Mouse (Mus musculus) mature B cell (primary cell): Measurements from ENCODE around the gene Ece1.
"Not testable (repeated sequence)": the region's sequence is repeated elsewhere in the genome, so short reads cannot be mapped to it uniquely, and the experiment has no call there.

Experiments
- in situ Hi-C: fragments of 300-500 bp; cut with MboI; formaldehyde crosslinking; loops from 2 replicates; pipeline ENCODE4 v1.14.3; 2019

The Ece1 gene

DNA sequence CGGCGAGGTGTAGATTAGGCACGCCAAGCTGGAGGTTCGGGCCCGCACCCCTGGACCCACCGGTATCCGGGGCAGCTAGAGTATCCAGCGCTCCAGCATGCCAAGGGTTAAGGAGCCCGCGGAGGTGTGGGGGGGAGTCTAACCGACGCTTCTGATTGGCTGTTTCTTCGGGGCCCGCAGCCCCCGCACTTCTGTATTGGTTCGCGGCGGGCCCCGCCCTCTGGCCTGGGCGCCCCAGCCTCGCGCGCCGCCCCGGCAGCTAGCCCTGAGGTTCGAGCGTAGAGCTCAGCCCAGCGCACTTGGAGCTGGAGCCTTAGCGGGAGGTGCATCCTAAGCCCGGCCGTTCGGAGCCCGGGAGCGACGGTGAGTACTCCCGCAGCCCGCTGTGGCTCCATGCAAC, at the start of gene Ece1:
TSS of gene Ece1 (plus strand) at position 219 of the 400 bp plus-strand sequence.
- in situ Hi-C loops, result no loop called here

DNA sequence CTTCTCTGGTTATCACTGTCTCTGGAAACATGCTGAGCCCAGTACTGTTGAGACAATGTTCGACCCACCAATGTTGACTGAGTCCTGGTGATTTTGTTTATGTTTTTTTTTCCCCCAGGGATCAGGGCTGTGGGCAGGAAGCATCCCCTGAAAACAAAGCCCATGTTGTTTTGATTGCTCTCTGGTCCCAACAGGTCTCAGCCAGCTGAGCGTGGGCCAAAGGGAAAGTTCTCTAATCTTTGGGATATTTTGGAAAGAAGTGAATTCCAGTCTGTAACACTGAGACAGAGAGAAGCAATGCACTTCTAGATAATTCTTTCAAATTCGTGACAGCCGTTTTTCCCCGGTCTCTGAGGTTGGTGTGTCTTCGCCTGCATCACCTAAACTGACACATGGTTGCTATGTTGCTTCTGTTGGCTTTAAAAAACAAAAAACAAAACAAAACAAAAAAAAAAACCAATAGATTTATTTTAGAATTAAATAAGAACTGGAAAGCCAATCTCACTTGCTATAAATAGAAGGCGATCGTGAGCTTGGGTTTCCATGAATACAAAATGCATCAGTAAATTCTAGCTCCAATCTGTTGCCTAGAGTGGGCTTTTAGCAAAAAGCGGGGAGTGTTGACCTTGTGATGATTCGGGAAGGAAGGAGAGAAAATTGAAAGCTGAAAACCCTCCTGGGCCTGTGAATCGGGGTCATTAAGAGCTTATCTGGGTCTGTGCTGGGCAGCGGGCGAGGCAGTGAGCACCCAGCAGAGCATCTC, 48.9 kb upstream of the Ece1 start:
- in situ Hi-C loops, result no loop called here

DNA sequence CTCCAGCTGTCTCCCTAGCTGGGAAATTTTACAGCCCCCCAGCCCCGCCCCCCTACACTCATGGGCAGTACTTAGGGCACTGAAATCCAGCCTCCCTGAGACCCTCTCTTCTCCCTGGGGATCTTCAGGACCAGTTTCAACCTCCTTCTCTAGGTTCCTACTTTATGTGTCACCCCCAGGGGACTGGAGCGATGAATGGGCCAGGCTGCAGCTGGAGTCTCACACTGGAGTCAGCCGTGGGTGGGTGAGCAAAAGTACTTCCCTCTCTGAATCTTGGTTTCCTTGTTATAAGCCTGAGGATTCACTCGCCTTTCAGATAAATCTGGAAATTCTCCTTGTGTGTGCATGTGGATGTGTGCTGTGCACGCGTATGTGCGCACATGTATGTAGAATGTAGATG, 47.9 kb upstream of the Ece1 start:
- in situ Hi-C loops, result no loop called here

DNA sequence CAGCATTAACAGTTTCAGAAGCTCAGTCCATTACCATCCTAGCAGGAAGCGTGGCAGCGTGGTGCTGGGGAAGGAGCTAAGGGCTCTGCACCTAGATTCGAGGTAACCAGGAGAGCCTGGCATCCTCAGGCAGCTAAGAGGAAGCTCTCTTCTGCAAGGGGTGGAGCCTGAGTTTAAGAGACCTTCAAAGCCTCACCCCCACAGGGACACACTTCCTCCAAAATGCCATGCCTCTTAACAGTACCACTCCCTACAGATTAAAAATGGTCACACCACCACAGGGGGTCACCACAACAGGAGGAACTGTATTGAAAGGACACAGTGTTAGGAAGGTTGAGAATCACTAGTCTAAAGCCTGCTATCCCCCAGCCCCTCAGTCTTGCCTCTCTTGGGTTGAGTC, 46.6 kb upstream of the Ece1 start:
- in situ Hi-C loops, result no loop called here

DNA sequence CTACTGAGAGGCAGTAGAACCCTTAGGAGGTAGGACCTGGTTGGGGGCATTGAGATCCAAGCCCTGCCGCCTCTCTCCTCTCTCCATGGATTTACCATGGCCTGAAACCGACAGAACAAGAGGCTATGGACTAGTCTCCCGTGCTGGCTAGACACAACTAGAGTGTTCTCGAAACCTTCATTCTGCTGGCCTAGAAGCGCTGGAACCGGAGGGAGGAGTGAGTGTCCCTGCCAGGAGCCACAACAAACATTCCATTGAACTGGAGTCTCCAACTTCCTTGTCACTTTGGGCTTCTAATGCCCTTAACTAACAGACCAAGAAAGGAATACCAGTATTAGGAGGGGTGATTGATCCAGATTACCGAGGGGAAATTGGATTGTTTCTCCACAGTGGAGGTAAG, 45.8 kb upstream of the Ece1 start:
- in situ Hi-C loops, result no loop called here

DNA sequence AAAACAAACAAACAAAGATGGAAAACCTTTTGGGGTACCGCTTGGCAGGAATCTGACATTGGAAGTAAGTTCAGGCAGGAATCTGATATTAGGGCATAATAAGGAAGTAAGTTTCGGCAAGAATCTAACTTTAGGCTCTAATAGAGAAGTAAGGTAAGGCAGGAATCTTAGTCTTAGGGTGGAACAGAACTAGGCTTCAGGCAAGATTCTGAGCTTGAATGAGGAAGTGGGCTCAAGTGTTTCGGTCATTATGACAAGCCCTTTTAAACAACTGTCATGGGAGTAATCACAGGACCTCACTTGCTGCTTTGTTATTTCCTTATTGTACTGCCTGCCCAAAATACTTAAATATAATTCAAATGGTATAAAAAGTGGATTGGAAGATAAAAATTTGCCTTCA, 43.7 kb upstream of the Ece1 start:
- in situ Hi-C loops, result no loop called here

DNA sequence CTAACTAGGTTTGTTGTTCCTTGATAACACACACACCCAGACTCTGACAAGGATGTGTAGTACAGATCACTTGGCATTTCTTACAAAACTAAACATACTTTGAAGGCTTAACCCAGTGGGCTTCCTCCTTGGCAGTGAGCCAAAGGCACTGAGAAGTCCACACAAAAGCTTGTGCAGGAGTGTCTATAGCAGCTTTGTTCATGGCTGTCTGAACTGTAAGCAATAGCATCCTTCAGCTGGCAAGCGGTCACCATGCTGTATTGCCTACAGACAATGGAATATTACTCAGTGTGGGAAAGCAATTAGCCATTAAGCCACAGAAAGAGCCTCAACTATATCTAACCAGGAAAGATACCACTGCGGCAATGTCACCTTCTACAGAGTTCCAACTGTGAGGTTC, 42.5 kb upstream of the Ece1 start:
- in situ Hi-C loops, result no loop called here

DNA sequence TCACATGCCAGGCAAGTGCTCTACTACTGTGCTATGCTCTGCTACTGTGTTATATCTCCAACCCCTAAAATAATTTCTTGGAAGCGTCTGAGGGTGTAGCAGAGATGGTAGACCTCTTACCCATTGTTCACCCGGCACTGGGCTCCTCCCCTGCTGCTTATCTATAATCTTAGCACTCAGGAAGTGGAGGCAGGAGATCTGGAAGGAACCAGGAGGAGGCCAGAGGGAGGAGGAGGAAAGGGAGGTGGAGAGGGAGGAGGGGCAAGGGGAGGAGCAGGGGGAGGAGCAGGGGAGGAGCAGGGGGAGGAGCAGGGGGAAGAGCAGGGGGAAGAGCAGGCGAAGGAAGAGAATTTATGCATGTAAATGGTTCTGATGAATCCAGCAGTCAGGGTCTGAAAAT, 41.3 kb upstream of the Ece1 start:
- in situ Hi-C loops, result no loop called here

DNA sequence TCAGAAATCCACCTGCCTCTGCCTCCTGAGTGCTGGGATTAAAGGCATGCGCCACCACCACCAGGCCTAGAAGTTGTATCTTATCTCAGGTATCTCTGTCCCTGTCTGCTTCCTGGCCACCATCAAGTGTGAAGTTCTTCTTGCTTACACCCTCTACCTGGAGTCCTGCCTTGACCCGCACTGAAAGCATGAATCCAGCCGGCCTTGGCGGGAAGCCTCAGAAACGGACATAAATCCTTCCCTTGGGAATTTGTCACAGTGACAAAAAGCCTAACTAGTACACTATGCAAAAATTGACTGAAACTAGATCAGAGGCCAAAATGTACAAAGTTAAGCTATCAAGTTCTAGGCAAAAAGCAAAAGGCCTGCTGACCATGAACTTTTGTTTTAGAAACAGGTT, 39.5 kb upstream of the Ece1 start:
- in situ Hi-C loops, result no loop called here

DNA sequence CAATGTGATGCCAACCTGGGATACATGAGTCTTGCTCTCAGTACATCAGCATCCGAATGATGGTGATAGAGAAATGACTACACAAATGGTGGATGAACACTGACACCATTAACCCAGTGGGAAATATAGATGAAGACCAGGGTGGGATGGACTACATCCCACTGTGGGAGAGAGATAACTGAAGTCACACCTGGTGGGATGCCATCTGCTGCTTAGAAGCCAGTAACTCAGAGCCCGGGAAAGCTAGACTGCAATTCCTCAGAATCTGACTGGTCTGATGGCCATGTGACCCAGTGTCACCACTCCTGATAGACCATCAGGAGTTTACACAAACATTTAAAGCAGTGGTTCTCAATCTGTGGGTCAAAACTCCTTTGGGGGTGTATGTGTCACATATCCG, 38.5 kb upstream of the Ece1 start:
- in situ Hi-C loops, result no loop called here

DNA sequence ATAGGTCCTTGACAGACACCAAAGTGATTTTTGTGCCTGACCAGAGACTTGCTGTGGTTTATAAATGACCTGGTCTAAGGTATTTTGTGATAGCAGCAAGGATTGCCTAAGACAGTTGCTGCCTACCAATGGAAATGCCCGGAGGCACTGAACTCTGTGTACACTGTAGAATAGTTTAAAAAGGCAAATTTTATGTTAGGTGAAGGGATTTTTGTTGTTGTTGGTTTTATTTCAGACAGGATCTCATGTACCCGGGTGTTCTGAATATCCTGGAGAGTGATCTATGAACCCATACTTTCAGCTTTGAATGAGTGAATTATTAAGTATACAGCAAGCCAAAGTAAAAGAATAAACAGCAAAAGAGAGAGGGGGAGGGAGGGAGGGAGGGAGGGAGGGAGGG, 37.2 kb upstream of the Ece1 start:
- in situ Hi-C loops, result no loop called here

DNA sequence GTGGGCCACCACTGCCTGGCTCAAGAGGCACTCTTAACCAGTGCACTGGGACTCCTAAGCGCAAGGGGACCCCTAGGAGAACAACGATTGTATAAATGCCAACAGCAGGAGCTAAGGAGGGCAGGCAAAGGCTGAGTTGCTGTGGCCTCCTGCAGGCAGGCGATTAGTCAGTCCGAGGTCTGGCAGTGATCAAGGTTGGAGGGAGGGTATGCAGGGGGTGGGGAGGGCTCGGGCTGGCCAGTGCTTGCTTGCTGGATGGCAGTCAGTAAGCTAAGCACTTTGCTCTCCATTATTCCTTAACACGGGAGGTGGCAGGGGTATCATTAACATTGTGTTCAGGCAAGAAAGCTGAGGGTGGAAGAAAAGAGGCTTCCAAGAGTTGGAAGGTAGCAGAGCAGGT, 31.7 kb upstream of the Ece1 start:
- in situ Hi-C loops, result no loop called here

DNA sequence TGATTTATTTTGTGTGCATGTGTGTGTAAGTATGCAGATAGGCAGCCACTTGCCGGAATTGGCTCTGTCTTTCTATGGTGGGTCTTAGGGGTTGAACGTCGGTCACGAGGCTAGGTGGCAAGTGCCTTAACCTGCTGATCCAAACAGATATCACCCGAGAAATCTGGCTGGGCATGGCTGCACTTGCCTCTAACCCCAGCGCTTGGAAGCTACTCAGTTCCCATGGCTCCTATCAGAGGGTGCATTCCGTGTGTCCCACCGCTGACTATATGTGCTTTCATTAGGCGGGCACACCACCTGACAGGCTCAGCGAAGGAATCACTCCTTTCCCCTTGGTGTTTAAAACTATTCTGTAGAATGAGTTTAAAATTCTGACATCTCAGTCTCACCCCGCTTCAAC, 30.4 kb upstream of the Ece1 start:
- in situ Hi-C loops, result no loop called here

DNA sequence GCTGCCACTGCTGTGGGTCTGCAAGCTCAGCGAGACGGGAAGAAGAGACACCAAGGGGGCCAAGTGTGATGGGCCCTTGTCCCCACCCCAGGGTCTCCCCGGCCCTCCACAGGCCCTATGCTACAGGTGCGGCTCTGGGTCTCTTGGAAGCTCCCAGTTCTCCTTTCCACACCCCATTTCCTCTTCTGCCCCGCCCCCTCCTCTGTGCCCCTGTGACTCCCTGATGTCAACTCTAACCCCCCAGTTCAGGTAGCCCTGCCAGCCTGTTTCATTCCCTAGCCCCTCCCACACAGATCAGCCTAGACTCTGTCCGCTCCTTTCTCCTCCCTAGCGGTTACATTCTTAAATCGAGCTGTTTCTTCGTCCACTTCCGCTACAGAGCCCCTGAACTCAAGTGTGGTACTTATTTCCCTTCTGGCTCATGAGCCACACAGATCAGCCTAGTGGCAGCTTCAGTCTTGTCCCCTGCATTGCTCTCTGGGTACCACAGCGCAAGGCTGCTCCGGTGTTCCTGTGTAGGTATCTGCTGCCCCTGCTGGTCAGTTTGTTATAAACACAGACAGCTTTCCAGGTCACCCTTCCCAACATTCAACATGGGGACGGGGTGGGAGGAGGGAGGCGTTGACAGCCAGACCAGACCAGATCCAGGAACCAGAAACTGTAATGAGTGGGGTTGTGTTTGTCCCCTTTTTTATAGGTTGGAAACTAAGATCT, 26.3 kb upstream of the Ece1 start:
- in situ Hi-C loops, result no loop called here

DNA sequence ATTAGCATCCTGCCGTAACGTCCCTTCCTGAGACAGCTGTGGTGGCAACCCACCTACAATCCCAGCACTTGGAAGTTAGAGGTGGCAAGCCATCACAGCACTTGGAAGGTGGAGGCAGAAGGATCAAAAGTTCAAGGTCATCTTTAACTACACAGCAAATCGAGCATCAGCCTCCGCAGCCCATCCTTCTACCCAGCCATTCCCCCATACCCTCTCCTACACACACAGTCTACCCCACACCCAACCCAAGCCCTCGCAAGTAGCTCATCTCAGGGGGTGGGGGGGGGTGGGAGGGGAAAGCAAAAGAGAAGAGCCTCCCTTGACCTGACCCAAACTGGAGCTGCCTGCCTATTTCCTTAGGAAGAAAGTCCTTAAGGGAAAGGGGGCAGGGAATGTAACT, 25.3 kb upstream of the Ece1 start:
- in situ Hi-C loops, result no loop called here

DNA sequence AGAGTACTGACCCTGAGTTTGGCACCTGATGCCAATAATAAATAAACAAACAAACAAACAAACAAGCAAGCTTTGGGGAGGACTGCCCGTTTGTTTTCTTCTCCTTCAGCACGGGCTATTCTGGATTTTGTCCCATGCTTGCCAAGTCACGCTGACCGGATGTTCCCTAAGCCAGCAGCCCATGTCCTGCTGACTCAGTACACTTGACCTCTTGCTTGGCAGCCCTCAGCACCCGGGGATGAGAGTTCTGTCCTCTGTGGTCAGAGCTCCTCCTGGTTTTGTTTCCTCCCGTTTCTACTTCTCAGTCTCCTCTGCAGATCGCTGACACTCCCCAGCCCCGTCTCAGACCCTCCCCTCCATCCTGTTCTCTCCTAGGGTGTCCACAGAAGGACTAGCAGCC, 24.2 kb upstream of the Ece1 start:
- in situ Hi-C loops, result no loop called here

DNA sequence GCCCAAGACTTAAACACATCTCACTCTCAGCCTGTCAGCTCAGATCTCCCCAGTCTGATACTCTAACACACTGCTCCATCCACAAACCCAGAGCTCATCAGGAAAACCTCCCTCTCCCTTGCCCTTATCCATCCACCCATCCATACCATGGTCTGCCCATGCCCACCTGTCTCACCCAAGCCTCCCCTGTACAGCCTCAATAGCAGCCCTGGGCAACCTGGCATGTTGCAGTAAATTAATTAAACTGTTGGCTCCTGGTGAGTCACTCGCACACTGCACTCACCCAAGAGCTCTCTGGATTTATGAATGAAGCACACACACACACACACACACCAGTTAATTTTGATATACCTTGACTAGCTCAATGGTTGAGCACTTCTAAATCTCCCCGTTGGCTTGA, 23.2 kb upstream of the Ece1 start:
- in situ Hi-C loops, result no loop called here

DNA sequence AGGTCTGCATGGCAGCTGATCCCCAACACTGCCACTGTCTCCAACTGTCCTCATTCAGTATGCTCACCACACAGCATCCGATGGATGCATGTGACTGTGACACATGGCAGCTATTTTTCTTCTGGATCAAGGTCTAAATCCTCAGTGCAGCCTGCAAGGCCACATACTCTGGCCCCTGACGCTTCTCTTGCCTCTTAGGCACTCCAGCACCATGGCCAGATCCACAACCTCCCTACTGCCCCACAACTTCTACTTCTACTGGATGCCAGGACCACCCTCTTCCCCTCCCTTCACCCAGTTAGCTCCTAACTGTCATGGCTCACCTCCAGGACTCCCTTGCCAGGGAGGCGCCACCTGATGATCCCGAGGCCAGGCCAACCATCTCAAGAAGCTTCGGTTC, 22.6 kb upstream of the Ece1 start:
- in situ Hi-C loops, result no loop called here

DNA sequence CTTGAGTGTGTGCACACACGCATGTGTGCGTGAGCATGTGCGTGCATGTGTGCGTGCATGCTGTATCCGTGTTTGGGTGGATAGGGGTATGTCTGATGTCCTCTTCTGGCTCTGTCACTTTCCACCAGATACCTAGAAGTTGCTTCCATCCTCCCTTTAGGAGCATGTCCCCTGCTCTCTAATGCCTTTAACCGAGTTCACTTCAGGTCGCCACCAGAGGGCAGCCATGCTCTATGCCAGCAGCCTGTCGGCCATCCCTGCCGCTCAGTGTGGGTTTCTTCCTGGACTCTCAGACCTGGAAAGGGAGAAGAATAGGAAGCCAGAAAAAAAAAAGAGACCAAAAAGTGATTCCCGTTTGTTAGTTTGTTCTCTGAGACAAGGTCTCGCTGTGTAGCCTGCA, 17.4 kb upstream of the Ece1 start:
- in situ Hi-C loops, result no loop called here

DNA sequence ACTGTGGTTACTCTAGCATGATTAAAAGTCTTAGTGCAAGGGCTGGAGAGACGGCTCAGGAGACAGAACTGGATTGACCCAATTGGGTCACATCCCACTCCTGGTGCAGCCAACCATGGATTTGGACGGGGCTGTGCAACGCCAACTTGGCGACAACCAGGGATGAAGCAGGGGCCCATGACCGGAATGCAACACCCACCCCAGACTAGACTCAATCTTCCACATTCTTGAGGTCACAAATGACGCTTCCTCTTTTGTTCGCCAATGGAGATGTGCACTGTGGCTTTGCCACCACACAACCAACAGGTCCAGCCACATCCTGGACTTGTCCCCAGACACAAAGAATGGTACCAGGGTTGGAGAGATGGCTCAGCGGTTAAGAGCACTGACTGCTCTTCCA, 14.4 kb upstream of the Ece1 start:
- in situ Hi-C loops, result not testable (repeated sequence)

DNA sequence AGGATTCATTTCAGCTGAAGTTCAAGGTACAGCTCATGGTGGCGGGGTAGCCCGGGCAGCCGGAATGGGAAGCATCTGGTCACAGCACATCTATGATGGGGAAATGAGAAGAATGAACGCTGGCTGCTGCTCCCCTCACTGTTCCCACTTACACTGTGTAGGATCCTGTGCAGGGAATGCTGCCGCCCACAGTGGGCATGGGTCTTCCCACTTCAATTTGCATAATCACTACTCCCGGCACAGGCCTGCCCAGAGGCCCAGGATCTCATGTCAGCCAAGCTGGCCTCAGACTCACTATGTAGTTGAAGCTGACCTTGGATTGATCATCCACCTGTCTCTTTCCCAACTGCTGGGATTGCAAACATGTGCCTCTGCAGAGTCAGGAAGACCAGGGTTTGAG, 11.9 kb upstream of the Ece1 start:
- in situ Hi-C loops, result no loop called here

DNA sequence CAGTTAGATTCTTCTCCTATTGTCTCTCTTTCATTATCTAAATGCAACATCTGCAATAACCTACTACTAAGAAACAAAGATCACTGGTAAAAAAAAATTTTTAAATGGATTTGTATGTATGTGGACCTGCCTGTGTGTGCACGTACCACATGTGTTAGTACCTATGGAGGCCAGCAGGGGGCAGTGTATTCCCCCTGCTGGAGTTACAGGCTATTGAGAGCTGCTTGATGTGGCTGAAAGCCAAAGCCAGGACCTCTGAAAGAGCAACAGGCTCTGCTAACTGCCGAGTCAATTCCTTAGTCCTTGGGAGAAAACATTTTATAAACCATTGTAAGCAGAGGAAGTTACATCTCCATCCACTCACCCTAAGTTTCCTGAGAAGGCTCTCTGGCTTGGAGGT, 10.6 kb upstream of the Ece1 start:
- in situ Hi-C loops, result no loop called here

DNA sequence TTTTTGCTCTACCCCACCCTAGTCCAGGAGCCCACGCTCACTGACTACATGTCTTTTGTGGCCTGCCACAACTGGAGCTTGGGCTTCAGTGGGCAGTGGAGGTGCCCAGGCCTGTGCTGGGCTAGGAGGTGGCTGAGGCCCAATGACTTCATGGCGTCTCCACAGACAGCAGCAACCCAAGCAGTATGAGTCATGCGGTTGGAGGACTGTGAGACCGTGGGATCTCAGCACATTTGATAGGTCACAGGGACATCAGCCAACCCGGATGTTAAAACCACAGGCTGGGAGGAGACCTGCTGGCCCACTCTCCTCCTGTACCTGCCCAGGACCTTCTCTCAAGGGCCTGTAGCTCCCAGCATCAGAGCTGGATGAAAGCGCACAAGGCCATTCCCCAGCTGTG, 8.2 kb upstream of the Ece1 start:
- in situ Hi-C loops, result no loop called here
